Mouse (Mus musculus): ENCODE results near the gene Stox2. TPM values are rescaled to one million over a fixed set of nuclear protein-coding genes. Genes with fewer than 3 reads are reported as not detected.

Stox2 gene
- total and polyA plus RNA-seq, 3 experiments: 0.27 TPM; not detected in 2

GRCm38 (mm10) chr8:47135586-47135985 lies 310.6 kb downstream of the Stox2 start:
- H3K36me3 ChIP-seq (replicated peaks): no peaks in the 10 kb centered on the region
- H3K4me1 ChIP-seq (ENCODE audit: insufficient read depth, low read depth, low read length): no peaks in the 10 kb centered on the region
- DNase-seq (ENCODE audit: low spot score) (no peak), ATAC-seq (ENCODE audit: extremely low read depth, insufficient number of reproducible peaks, low FRiP score, poor library complexity, severe bottlenecking) (no peak)
- H3K27me3 ChIP-seq (ENCODE audit: insufficient read depth, low read length): no peaks in the 10 kb centered on the region; the same call in 1 of the 2 replicates
- no peak overlapping the region for H3K4me3 ChIP-seq (ENCODE audit: low read depth, low read length)
- TF ChIP-seq POLR2AphosphoS5 (IDR thresholded peaks at IDR 0.05; ENCODE audit: insufficient replicate concordance, low read depth, low read length): no peak
- TF ChIP-seq GATA2 (IDR thresholded peaks at IDR 0.05; ENCODE audit: borderline replicate concordance, low read depth, low read length): no peak
- no peak for TF ChIP-seq CTCF (IDR thresholded peaks at IDR 0.05; ENCODE audit: low read depth, low read length)
- no peak for TF ChIP-seq GATA1 (IDR thresholded peaks at IDR 0.05; ENCODE audit: borderline replicate concordance, low read length)
- TF ChIP-seq TAL1 (conservative IDR thresholded peaks at IDR 0.05; ENCODE audit: low read depth, low read length): no peak
- H3K9me3 ChIP-seq (replicated peaks): no peaks in the 10 kb centered on the region

DNA sequence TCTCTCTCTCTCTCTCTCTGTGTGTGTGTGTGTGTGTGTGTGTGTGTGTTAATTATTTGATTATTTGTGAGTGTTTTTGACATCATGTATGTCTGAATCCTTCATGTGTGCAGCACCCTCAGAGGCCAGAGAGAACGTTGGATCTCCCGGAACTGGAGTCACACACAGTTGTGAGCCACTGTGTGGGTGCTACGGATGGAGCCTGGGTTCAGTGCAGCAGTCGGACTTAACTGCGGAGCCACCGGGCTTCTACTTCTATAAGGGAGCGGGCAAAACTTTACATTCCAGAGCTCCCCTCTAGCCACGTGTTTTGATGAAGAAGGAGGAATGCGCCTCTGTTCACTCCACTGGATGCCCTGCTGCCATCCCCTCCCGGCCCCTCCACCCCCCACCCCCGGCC lies 311.4 kb downstream of the Stox2 start:
- DNase-seq (ENCODE audit: low spot score) (no peak), ATAC-seq (ENCODE audit: extremely low read depth, insufficient number of reproducible peaks, low FRiP score, poor library complexity, severe bottlenecking) (no peak)
- Histone ChIP-seq H3K9me3 (replicated peaks) (no peaks in the 10 kb centered on the region), H3K27me3 (ENCODE audit: insufficient read depth, low read length) (no peaks in the 10 kb centered on the region; the same call in 1 of the 2 replicates), H3K4me3 (ENCODE audit: low read depth, low read length) (no peak overlapping the region), H3K36me3 (replicated peaks) (no peaks in the 10 kb centered on the region), H3K4me1 (ENCODE audit: insufficient read depth, low read depth, low read length) (no peaks in the 10 kb centered on the region)
- TF ChIP-seq GATA1 (IDR thresholded peaks at IDR 0.05; ENCODE audit: borderline replicate concordance, low read length) (no peak), TAL1 (conservative IDR thresholded peaks at IDR 0.05; ENCODE audit: low read depth, low read length) (no peak), POLR2AphosphoS5 (IDR thresholded peaks at IDR 0.05; ENCODE audit: insufficient replicate concordance, low read depth, low read length) (no peak), GATA2 (IDR thresholded peaks at IDR 0.05; ENCODE audit: borderline replicate concordance, low read depth, low read length) (no peak), CTCF (IDR thresholded peaks at IDR 0.05; ENCODE audit: low read depth, low read length) (no peak)

GRCm38 (mm10) chr8:47133381-47133780 lies 312.8 kb downstream of the Stox2 start:
- no peaks in the 10 kb centered on the region for H3K4me1 ChIP-seq (ENCODE audit: insufficient read depth, low read depth, low read length)
- no peaks in the 10 kb centered on the region for H3K36me3 ChIP-seq (replicated peaks)
- TF ChIP-seq CTCF (IDR thresholded peaks at IDR 0.05; ENCODE audit: low read depth, low read length): no peak
- TF ChIP-seq TAL1 (conservative IDR thresholded peaks at IDR 0.05; ENCODE audit: low read depth, low read length): no peak
- TF ChIP-seq GATA1 (IDR thresholded peaks at IDR 0.05; ENCODE audit: borderline replicate concordance, low read length): no peak
- TF ChIP-seq POLR2AphosphoS5 (IDR thresholded peaks at IDR 0.05; ENCODE audit: insufficient replicate concordance, low read depth, low read length): no peak
- ATAC-seq (ENCODE audit: extremely low read depth, insufficient number of reproducible peaks, low FRiP score, poor library complexity, severe bottlenecking) (no peak), DNase-seq (ENCODE audit: low spot score) (no peak)
- H3K27me3 ChIP-seq (ENCODE audit: insufficient read depth, low read length): no peaks in the 10 kb centered on the region
- no peak overlapping the region for H3K4me3 ChIP-seq (ENCODE audit: low read depth, low read length)
- no peaks in the 10 kb centered on the region for H3K9me3 ChIP-seq (replicated peaks)

Other genes starting within 250 kb of the Stox2 start
- 33.8 and 34.9 TPM in 2 replicates for gene Trappc11, start 87.1 kb upstream of the Stox2 start, total RNA-seq (2014; fragmentation: Nextera tagmentation)
- gene Trappc11, start 87.1 kb upstream of the Stox2 start, total RNA-seq (2017): 46.1 and 49.1 TPM in 2 replicates
- 11.7 and 12.4 TPM in 2 replicates for gene Trappc11, start 87.1 kb upstream of the Stox2 start, polyA plus RNA-seq (2012)
- gene Rwdd4a, start 87.3 kb upstream of the Stox2 start, total RNA-seq (2014; fragmentation: Nextera tagmentation): 45.8 and 52.6 TPM in 2 replicates
- 28.4 and 29.9 TPM in 2 replicates for gene Rwdd4a, start 87.3 kb upstream of the Stox2 start, total RNA-seq (2017)
- 9.7 and 12.7 TPM in 2 replicates for gene Rwdd4a, start 87.3 kb upstream of the Stox2 start, polyA plus RNA-seq (2012)
- gene Ing2, start 229.2 kb upstream of the Stox2 start, total RNA-seq (2014; fragmentation: Nextera tagmentation): 32.2 and 55.6 TPM in 2 replicates
- gene Ing2, start 229.2 kb upstream of the Stox2 start, total RNA-seq (2017): 22.8 and 33.0 TPM in 2 replicates
- 5.7 and 6.6 TPM in 2 replicates for gene Ing2, start 229.2 kb upstream of the Stox2 start, polyA plus RNA-seq (2012)

Measured in G1E (cell line).